Mouse (Mus musculus) C2C12 (cell line): ENCODE measurements around the gene Usp33. TPM values are rescaled to one million over a fixed set of nuclear protein-coding genes. Genes with fewer than 3 reads are reported as not detected.

ENCODE experiments used
- H3K27me3 ChIP-seq: one replicate; pipeline ENCODE4 v1.6.1; 2011; ENCODE audit not compliant: control insufficient read depth, insufficient read depth, insufficient read length
- H3K36me3 ChIP-seq: one replicate; pipeline ENCODE4 v1.6.1; 2011; ENCODE audit not compliant: control insufficient read depth, insufficient read depth
- H3K4me3 ChIP-seq: one replicate; pipeline ENCODE4 v1.5.1; 2011; ENCODE audit warnings: mild to moderate bottlenecking, control low read depth; ENCODE audit not compliant: poor library complexity, insufficient read depth, severe bottlenecking
- H3K79me2 ChIP-seq: one replicate; pipeline ENCODE4 v1.6.1; 2011; ENCODE audit not compliant: control insufficient read depth, insufficient read depth
- H3K79me3 ChIP-seq: one replicate; pipeline ENCODE4 v1.6.1; 2011; ENCODE audit warnings: low read depth, control low read depth
- H3ac ChIP-seq: one replicate; pipeline ENCODE3; 2011; ENCODE audit warnings: low read depth; ENCODE audit not compliant: control insufficient read depth, insufficient read length
- CEBPB ChIP-seq: IDR thresholded peaks from one replicate; pipeline ENCODE4 v1.6.1; 2011; ENCODE audit warnings: low read depth, mild to moderate bottlenecking, control low read depth, moderate library complexity
- CTCF ChIP-seq: IDR thresholded peaks from one replicate; pipeline ENCODE4 v1.5.1; 2011; ENCODE audit not compliant: control insufficient read depth, insufficient read depth, insufficient read length
- FOSL1 ChIP-seq: IDR thresholded peaks from one replicate; pipeline ENCODE4 v1.8.0; 2011; ENCODE audit warnings: mild to moderate bottlenecking, low read length; ENCODE audit not compliant: poor library complexity, insufficient read depth, severe bottlenecking
- MAX ChIP-seq: IDR thresholded peaks from one replicate; pipeline ENCODE4 v1.6.1; 2011; ENCODE audit warnings: mild to moderate bottlenecking, control low read depth
- MYOD1 ChIP-seq: IDR thresholded peaks from one replicate; pipeline ENCODE4 v1.6.1; 2011; ENCODE audit warnings: low read depth; ENCODE audit not compliant: control insufficient read depth, insufficient read length
- MYOG ChIP-seq: IDR thresholded peaks from one replicate; pipeline ENCODE4 v1.6.1; 2011; ENCODE audit not compliant: control insufficient read depth, insufficient read length; ENCODE audit errors: extremely low read depth
- USF1 ChIP-seq: IDR thresholded peaks from one replicate; pipeline ENCODE4 v1.6.1; 2011; ENCODE audit warnings: low read depth, mild to moderate bottlenecking, control low read depth, moderate library complexity
- polyA plus RNA-seq: library from polyadenylated mRNA; unstranded; fragments of >200 nt; fragmentation: generic; extraction: Trizol; gene quantifications from one replicate; pipeline ENCODE4 v1.2.1, GENCODE M21; 2012; ENCODE audit warnings: missing spikeins

Usp33 gene
- polyA plus RNA-seq, 1 experiment: 8.4 TPM

- Histone ChIP-seq H3K4me3 (no peak within 1 kb of the TSS), H3ac (peak within 1 kb of the TSS; percentile 18), H3K27me3 (no peaks in the 10 kb centered on the region), H3K79me2 (no peaks in the 10 kb centered on the region), H3K36me3 (no peaks in the 10 kb centered on the region), H3K79me3 (no peaks in the 10 kb centered on the region)
- TF ChIP-seq MYOD1: no peak
- TF ChIP-seq FOSL1: no peak
- TF ChIP-seq CTCF: no peak
- no peak for TF ChIP-seq MAX
- TF ChIP-seq USF1: no peak
- no peak for TF ChIP-seq MYOG
- no peak for TF ChIP-seq CEBPB
These were observed 6.3 kb upstream of the Usp33 start, which contains the start of gene Miga1 for GRCm38 (mm10) chr3:152339862-152340557. Gene Miga1 (minus strand): TSS chr3:152340407.

GRCm38 (mm10) chr3:152342961-152343517 is 3.2 kb upstream of the Usp33 start:
- TF ChIP-seq MYOG (no peak), CTCF (no peak), USF1 (no peak), MYOD1 (no peak), FOSL1 (no peak), MAX (no peak)
- Histone ChIP-seq H3K79me2 (peaks cover 17% of the 10 kb centered on the region), H3ac (no peak overlapping the region), H3K36me3 (peaks cover under 1% of the 10 kb centered on the region), H3K4me3 (no peak overlapping the region), H3K79me3 (peaks cover 12% of the 10 kb centered on the region), H3K27me3 (no peaks in the 10 kb centered on the region)

GRCm38 (mm10) chr3:152346633-152347141 is 409 bp downstream of the Usp33 start:
- Histone ChIP-seq H3K79me3 (peaks cover 37% of the 10 kb centered on the region), H3K27me3 (no peaks in the 10 kb centered on the region), H3K4me3 (peak overlapping the region; percentile 75), H3K36me3 (peaks cover 8% of the 10 kb centered on the region), H3K79me2 (peaks cover 53% of the 10 kb centered on the region), H3ac (peak overlapping the region; percentile 88)
- TF ChIP-seq MYOG: no peak
- no peak for TF ChIP-seq FOSL1
- no peak for TF ChIP-seq CTCF
- no peak for TF ChIP-seq USF1
- TF ChIP-seq MYOD1: no peak
- no peak for TF ChIP-seq MAX
- TF ChIP-seq CEBPB: no peak

GRCm38 (mm10) chr3:152347227-152347626 is 949 bp downstream of the Usp33 start:
- Histone ChIP-seq H3K36me3 (peaks cover 8% of the 10 kb centered on the region), H3K4me3 (peak overlapping the region; percentile 75), H3K79me3 (peaks cover 42% of the 10 kb centered on the region), H3ac (peak overlapping the region; percentile 45), H3K27me3 (no peaks in the 10 kb centered on the region), H3K79me2 (peaks cover 58% of the 10 kb centered on the region)
- no peak for TF ChIP-seq CTCF
- TF ChIP-seq MYOG: no peak
- TF ChIP-seq MYOD1: no peak
- TF ChIP-seq CEBPB: no peak
- no peak for TF ChIP-seq MAX
- TF ChIP-seq FOSL1: no peak
- no peak for TF ChIP-seq USF1

- Histone ChIP-seq H3ac (no peak overlapping the region), H3K27me3 (no peaks in the 10 kb centered on the region), H3K79me2 (peaks cover 68% of the 10 kb centered on the region), H3K36me3 (peaks cover 8% of the 10 kb centered on the region), H3K4me3 (no peak overlapping the region), H3K79me3 (peaks cover 52% of the 10 kb centered on the region)
- TF ChIP-seq CTCF (no peak), USF1 (no peak), MAX (no peak), FOSL1 (no peak), MYOD1 (no peak), MYOG (no peak), CEBPB (no peak)
These were observed 1.9 kb downstream of the Usp33 start for GRCm38 (mm10) chr3:152348011-152348830.
